Mouse (Mus musculus) erythroid progenitor cell, adult 5-6 weeks (primary cell): ENCODE measurements around the gene Snap29. TPM values are rescaled to one million over a fixed set of nuclear protein-coding genes. Genes with fewer than 3 reads are reported as not detected.

ENCODE experiments used
- ATAC-seq: replicated peaks from 2 replicates; pipeline ENCODE4 v1.8.0; 2016; ENCODE audit warnings: moderate number of reproducible peaks, mild to moderate bottlenecking, moderate TSS enrichment, inconsistent platforms; ENCODE audit not compliant: poor library complexity, low FRiP score, severe bottlenecking
- total RNA-seq, 2 experiments: library from RNA; stranded (forward) in 1 of 2; stranded (reverse) in 1 of 2; fragments of 150-400 nt in 1 of 2; fragments of 186-747, 209-891 nt in 1 of 2; gene quantifications; 2 replicates each; pipeline versions ENCODE4 v1.2.3 to v1.2.4; 2015 to 2017; ENCODE audit warnings: low replicate concordance in 2 of 2

Gene Snap29
- total RNA-seq, 2 experiments from 2014 or later: 20.7 to 22.6 TPM

- ATAC-seq: no peak
Observed at GRCm38 (mm10) chr16:17466875-17467663, 61.3 kb downstream of the Snap29 start.

GRCm38 (mm10) chr16:17472498-17472897 lies 66.7 kb downstream of the Snap29 start:
- no peak for ATAC-seq

DNA sequence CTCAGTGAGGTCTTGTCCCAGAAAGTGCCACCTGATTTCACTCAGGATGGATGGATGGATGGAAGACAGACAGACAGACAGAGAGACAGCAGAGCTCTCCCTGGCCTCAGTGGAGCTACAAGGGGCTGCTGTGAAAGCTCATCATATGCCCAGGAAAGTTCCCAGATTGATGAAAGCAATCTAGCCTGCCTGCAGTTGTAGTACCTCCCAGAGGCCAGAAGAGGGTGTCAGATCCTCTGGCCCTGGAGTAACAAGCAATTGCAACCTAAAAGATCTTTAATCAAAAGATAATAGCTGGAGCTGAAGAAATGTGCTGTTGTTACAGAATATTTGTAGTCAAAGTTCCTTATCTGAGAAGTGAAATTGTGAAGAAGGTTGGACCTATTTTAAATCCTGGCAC lies 68.3 kb downstream of the Snap29 start:
- ATAC-seq: 0 out of 2 replicates have a peak, but pooled peaks have one; percentile 53

- ATAC-seq: no peak
Observed at GRCm38 (mm10) chr16:17474761-17475160, 69.0 kb downstream of the Snap29 start.

- no peak for ATAC-seq
Observed at GRCm38 (mm10) chr16:17475326-17475725, 69.5 kb downstream of the Snap29 start.

DNA sequence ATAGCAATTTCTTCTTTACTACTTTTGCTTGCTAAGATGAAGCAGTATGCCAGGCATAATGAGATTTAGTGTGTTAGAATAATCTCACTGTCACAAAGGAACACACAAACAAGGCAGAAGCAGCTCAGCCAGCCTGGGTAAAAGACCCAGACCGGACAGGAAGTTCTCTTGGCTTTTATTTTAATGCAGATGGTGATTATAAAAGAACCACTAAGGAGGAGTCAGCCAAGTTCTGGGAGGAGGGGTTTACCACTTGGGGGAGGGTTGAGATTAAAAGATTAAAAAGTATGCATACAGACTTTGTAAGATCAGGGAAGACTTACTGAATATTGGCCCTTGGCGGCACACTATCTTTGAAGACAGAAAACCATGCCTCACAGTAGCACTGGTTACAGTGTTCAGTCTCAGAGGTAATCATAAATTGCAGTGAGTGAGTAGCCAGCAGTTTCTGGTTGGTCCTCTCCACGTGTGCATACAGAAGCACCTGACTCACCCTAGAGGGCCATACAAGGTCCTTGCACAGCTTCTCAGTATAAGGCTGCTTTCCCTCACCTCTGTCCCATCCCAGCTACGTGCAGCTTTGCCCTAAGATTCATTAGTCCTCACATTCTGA lies 72.7 kb downstream of the Snap29 start:
- ATAC-seq: no peak

Other genes starting within 250 kb of the Snap29 start
- 110 and 161 TPM in 2 replicates for gene Ube2l3, start 203.3 kb upstream of the Snap29 start, total RNA-seq (2015; ENCODE audit: low replicate concordance)
- 31.6 and 40.6 TPM in 2 replicates for gene Ube2l3, start 203.3 kb upstream of the Snap29 start, total RNA-seq (2017; ENCODE audit: low replicate concordance)
- gene Rimbp3, start 197.4 kb upstream of the Snap29 start, total RNA-seq (2015; ENCODE audit: low replicate concordance): not detected in 2 replicates
- gene Rimbp3, start 197.4 kb upstream of the Snap29 start, total RNA-seq (2017; ENCODE audit: low replicate concordance): 0.38 TPM in 1 of 2 replicates, not detected in the other
- under 0.01 TPM in 1 of 2 replicates, not detected in the other for gene Hic2, start 172.4 kb upstream of the Snap29 start, total RNA-seq (2015; ENCODE audit: low replicate concordance)
- gene Hic2, start 172.4 kb upstream of the Snap29 start, total RNA-seq (2017; ENCODE audit: low replicate concordance): 0.13 and 0.23 TPM in 2 replicates
- 4.6 TPM in 1 of 2 replicates, not detected in the other for gene Tmem191c, start 129.9 kb upstream of the Snap29 start, total RNA-seq (2015; ENCODE audit: low replicate concordance)
- not detected in 2 replicates for gene Tmem191c, start 129.9 kb upstream of the Snap29 start, total RNA-seq (2017; ENCODE audit: low replicate concordance)
- gene Serpind1, start 74.6 kb upstream of the Snap29 start, total RNA-seq (2015; ENCODE audit: low replicate concordance): not detected in 2 replicates
- gene Serpind1, start 74.6 kb upstream of the Snap29 start, total RNA-seq (2017; ENCODE audit: low replicate concordance): not detected in 2 replicates
- gene Pi4ka, start 328 bp downstream of the Snap29 start, total RNA-seq (2015; ENCODE audit: low replicate concordance): 15.9 and 72.1 TPM in 2 replicates
- 17.1 and 35.3 TPM in 2 replicates for gene Pi4ka, start 328 bp downstream of the Snap29 start, total RNA-seq (2017; ENCODE audit: low replicate concordance)
- 21.3 and 25.2 TPM in 2 replicates for gene Crkl, start 46.0 kb downstream of the Snap29 start, total RNA-seq (2015; ENCODE audit: low replicate concordance)
- gene Crkl, start 46.0 kb downstream of the Snap29 start, total RNA-seq (2017; ENCODE audit: low replicate concordance): 20.0 and 24.4 TPM in 2 replicates
- not detected in 2 replicates for gene Aifm3, start 83.6 kb downstream of the Snap29 start, total RNA-seq (2015; ENCODE audit: low replicate concordance)
- not detected in 2 replicates for gene Aifm3, start 83.6 kb downstream of the Snap29 start, total RNA-seq (2017; ENCODE audit: low replicate concordance)
- 15.5 and 43.6 TPM in 2 replicates for gene Lztr1, start 102.7 kb downstream of the Snap29 start, total RNA-seq (2015; ENCODE audit: low replicate concordance)
- 33.1 and 54.4 TPM in 2 replicates for gene Lztr1, start 102.7 kb downstream of the Snap29 start, total RNA-seq (2017; ENCODE audit: low replicate concordance)
- 9.6 and 24.1 TPM in 2 replicates for gene Thap7, start 125.2 kb downstream of the Snap29 start, total RNA-seq (2015; ENCODE audit: low replicate concordance)
- gene Thap7, start 125.2 kb downstream of the Snap29 start, total RNA-seq (2017; ENCODE audit: low replicate concordance): 10.8 and 16.3 TPM in 2 replicates
- gene Lrrc74b, start 155.3 kb downstream of the Snap29 start, total RNA-seq (2015; ENCODE audit: low replicate concordance): not detected in 2 replicates
- not detected in 2 replicates for gene Lrrc74b, start 155.3 kb downstream of the Snap29 start, total RNA-seq (2017; ENCODE audit: low replicate concordance)
- gene P2rx6, start 155.9 kb downstream of the Snap29 start, total RNA-seq (2015; ENCODE audit: low replicate concordance): not detected in 2 replicates
- gene P2rx6, start 155.9 kb downstream of the Snap29 start, total RNA-seq (2017; ENCODE audit: low replicate concordance): not detected in 2 replicates
- 2.2 TPM in 1 of 2 replicates, not detected in the other for gene Slc7a4, start 177.2 kb downstream of the Snap29 start, total RNA-seq (2015; ENCODE audit: low replicate concordance)
- gene Slc7a4, start 177.2 kb downstream of the Snap29 start, total RNA-seq (2017; ENCODE audit: low replicate concordance): not detected in 2 replicates
- 59.1 and 97.3 TPM in 2 replicates for gene Smpd4, start 213.4 kb downstream of the Snap29 start, total RNA-seq (2015; ENCODE audit: low replicate concordance)
- gene Smpd4, start 213.4 kb downstream of the Snap29 start, total RNA-seq (2017; ENCODE audit: low replicate concordance): 32.6 and 43.5 TPM in 2 replicates
- 5.0 and 11.5 TPM in 2 replicates for gene Ccdc74a, start 240.5 kb downstream of the Snap29 start, total RNA-seq (2015; ENCODE audit: low replicate concordance)
- gene Ccdc74a, start 240.5 kb downstream of the Snap29 start, total RNA-seq (2017; ENCODE audit: low replicate concordance): 2.8 and 13.5 TPM in 2 replicates